Mouse (Mus musculus) heart, adult 18-20 months (tissue): ENCODE results near the gene Hba-a2. TPM values are rescaled to one million over a fixed set of nuclear protein-coding genes. Genes with fewer than 3 reads are reported as not detected.
"Not testable (repeated sequence)": the region's sequence is repeated elsewhere in the genome, so short reads cannot be mapped to it uniquely, and the experiment has no call there.

Experiments used
- DNase-seq, 2 experiments: peaks; one replicate each; pipeline ENCODE4 v3.0.0; 2021 to 2022; ENCODE audit warnings: mixed read lengths in 1 of 2
- total RNA-seq, 2 experiments: library from RNA; stranded (reverse); gene quantifications; 2 replicates each; pipeline ENCODE4 v1.2.3; 2021

Gene Hba-a2
- total RNA-seq, 2 experiments from 2014 or later = 8,094 to 8,438 TPM

DNA sequence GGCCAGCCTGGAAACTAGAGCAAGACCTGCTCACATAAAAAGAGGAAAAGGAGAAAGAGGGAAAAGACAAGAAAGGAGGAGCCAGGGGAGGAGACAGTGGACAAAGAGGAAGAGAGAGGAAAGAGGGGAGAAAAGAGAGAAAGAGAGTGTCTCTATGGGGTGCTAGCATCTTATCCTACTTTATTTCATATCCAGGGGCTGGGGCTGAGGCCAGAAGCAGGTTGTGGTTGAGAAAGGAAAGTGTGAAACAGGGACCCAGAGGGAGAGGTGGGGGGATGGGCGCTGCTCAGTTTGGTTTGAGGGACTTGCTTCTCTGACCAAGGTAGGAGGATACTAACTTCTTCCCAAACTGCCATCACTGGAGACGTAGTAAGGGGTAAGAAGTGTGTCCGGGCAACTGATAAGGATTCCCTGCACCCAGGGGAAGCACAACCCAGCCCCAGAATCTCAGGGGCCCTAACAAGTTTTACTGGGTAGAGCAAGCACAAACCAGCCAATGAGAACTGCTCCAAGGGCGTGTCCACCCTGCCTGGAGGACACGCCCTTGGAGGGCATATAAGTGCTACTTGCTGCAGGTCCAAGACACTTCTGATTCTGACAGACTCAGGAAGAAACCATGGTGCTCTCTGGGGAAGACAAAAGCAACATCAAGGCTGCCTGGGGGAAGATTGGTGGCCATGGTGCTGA lies 13.1 kb upstream of the Hba-a2 start, which contains the start of gene Hba-a1:
Gene Hba-a1, plus strand, starts transcription at position 421 of the 687 bp plus-strand sequence.
- not testable (repeated sequence) for DNase-seq

DNA sequence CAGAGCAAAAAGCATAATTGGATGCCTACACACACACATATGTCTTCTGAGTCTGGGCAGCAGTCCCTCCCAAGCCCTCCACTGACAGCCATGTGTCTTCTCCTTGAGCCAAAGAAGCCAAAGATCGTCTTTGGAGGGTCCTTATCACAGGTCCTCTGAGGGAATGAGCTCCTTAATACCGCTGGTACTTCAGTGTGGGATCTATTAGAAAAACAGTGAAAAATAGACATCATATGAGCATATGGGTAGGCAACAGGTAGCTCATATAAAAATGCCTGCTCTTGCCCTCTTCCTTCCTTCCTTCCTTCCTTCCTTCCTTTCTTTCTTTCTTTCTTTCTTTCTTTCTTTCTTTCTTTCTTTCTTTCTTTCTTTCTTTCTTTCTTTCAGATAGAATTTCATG lies 11.7 kb upstream of the Hba-a2 start:
- not testable (repeated sequence) for DNase-seq

GRCm38 (mm10) chr11:32285031-32285775 lies 11.1 kb upstream of the Hba-a2 start:
- DNase-seq = no peak

GRCm38 (mm10) chr11:32285887-32286286 lies 10.4 kb upstream of the Hba-a2 start:
- not testable (repeated sequence) for DNase-seq

DNA sequence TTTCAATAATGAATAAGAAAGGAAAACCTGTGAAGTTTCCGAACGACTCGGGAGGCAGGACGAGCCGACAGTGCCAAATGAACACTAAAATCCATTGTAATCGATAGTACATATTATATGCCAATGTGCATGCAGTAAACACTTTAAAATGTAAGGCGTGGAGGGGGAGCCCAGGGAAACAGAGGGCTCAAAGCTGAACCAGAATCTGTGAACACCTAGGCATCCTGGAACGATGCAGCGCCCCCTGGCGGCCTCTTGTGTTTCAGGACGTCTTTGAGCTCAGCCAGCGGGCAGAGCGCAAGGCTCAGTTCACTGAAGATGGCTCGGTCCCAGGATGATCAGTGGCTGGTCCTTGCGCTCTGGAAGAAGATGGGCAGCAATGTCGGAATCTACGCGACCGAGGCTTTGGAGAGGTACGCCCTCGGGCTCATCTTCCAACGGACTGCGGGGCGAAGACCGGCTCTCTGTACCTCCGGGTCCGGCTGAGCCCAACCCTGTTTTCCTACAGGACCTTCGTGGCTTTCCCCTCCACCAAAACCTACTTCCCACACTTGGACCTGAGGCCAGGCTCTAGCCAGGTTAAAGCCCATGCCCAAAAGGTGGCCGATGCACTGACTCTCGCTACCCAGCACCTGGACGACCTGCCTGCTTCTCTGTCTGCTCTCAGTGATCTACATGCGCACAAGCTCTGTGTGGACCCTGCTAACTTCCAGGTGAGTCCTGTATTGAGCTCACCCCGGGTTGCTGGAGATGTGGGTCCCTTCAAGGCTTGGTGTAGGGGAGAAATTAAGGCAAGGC lies 9.4 kb upstream of the Hba-a2 start, which contains the start of gene Hbq1b:
Gene Hbq1b, plus strand, starts transcription at position 271 of the 798 bp plus-strand sequence.
- peak; percentile 63 to 86 for DNase-seq

GRCm38 (mm10) chr11:32287493-32287825 lies 8.8 kb upstream of the Hba-a2 start:
- no peak for DNase-seq

DNA sequence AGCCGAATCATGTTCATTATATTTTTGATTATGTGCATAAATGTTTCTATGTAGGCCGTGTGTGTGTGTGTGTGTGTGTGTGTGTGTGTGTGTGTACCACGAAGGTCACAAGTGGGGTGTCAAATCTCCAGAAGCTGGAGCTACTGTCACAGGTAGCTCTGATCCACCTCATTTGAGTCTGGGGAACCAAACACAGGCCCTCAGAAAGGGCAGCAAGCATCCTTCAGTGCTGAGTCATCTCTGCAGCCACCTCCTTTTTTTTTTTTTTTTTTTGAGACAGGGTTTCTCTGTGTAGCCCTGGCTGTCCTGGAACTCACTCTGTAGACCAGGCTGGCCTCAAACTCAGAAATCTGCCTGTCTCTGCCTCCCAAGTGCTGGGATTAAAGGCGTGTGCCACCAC lies 3.5 kb upstream of the Hba-a2 start:
- not testable (repeated sequence) for DNase-seq

DNA sequence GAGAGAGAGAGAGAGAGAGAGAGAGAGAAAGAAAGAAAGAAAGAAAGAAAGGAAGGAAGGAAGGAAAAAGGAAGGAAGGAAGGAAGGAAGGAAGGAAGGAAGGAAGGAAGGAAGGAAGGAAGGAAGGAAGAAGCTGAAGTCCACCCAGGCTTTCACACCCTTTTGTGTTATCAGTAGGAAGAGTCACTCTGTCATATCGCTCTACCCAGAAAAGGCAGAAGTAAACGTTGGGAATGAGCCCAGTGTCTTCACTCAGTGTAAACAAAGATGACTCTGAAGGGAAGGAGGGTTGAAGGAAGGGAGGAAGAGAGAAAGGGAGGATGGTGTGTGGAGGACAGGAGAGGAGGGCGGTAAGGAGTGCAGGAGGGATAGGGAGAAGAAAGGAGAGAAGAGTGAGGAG lies 2.8 kb upstream of the Hba-a2 start:
- not testable (repeated sequence) for DNase-seq

DNA sequence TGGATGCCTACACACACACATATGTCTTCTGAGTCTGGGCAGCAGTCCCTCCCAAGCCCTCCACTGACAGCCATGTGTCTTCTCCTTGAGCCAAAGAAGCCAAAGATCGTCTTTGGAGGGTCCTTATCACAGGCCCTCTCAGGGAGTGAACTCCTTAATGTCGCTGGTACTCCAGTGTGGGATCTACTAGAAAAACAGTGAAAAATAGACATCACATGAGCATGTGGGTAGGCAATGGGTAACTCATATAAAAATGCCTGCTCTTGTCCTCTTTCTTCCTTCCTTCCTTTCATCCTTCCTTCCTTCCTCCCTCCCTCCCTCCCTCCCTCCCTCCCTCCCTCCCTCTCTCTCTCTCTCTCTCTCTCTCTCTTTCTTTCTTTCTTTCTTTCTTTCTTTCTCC lies 1.1 kb downstream of the Hba-a2 start:
- not testable (repeated sequence) for DNase-seq

DNA sequence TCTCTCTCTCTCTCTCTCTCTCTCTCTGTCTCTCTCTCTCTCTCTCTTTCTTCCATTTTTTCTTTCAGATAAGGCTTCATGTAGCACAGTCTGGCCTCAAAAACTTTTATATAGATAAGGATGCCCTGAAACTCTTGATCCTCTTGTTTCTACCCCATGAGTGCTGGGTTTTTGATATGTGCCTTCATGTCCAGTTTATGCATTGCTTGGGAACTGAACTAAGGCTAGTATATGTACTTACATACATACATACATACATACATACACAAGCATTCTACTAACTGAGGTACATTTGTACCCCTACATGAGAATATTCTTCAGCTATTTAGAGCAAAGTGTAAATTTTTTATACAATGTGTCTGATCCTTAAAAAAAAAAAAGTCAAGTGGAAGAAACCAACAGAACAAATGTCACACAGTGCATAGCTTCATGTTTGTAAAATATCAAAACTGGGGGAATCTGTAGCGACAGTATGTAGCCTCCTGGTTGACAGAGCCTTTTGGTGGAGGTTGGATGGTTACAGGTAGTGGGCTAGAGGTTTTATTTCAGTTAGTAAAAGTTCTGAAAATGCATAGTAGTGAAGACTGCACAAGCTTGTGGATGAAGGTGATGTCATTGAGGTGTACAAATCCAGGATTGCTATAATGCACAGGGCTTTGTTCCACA lies 1.7 kb downstream of the Hba-a2 start:
- no peak for DNase-seq

DNA sequence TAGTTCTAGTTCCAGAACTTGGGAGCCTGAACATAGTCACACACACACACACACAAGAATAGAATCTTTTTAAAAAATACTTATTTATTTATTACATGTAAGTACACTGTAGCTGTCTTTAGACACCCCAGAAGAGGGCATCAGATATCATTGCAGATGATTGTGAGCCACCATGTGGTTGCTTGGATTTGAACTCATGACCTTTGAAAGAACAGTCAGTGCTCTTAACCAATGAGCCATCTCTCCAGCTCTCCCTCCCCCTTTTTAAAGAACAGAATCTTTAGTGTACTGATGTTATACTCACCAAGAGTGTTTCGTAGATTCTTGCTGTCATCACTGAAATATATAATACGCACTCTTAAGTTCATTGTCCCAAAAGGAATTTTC lies 2.2 kb downstream of the Hba-a2 start:
- no peak for DNase-seq

DNA sequence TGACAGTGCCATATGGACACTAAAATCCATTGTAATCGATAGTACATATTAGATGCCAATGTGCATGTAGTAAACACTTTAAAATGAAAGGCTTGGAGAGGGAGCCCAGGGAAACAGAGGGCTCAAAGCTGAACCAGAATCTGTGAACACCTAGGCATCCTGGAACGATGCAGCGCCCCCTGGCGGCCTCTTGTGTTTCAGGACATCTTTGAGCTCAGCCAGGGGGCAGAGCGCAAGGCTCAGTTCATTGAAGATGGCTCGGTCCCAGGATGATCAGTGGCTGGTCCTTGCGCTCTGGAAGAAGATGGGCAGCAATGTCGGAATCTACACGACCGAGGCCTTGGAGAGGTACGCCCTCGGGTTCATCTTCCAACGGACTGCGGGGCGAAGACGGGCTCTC lies 3.6 kb downstream of the Hba-a2 start, which contains the start of gene Hbq1a:
Gene Hbq1a, plus strand, starts transcription at position 205 of the 400 bp plus-strand sequence.
- peak; percentile 43 to 74 for DNase-seq

- no peak for DNase-seq
Measured at GRCm38 (mm10) chr11:32300279-32301267, 4.3 kb downstream of the Hba-a2 start.

DNA sequence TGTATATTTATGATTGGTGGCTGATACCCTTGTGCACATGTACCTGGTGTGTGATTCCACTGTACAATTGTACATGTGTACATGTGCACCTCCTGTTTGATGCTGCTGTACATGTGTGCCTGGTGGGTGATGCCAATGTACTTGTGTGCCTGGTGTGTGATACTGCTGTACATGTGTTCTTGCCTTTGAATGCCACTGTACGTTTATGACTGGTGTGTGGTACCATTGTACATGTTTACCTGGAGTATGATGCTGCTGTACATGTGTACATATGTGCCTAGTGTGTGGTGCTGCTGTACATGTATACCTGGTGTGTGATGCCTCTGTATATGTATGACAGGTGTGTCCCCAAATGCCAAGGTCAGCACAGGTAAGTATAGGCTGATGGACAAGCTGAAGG lies 5.2 kb downstream of the Hba-a2 start:
- no peak for DNase-seq

DNA sequence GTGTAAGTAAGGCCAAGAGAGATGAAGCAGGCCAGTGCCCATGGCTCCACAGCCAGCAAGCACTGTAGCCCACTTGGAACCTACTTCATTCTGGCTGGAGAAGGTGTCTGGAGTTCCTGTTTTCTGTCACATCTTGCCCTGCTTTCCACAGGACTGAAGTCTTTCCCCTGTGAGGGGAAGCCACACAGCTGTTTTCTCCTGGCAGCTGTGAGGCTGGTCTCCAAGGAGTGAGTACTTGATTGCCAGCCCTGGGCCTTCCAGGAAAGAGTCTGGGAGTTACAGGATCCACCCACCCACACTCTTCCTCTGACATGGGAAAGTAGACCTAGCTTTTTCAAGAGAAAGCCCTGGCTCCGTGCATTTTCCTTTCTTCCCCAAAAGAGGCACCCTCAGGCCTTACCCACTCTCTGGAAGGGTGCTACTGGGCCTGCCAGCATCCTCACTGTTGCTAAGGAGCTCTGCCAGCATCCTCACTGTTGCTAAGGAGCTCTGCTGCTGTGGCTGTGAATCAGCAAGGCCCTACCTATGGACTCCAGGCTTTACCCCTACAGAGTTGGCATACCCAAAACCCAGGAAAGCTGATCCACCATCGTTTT lies 6.6 kb downstream of the Hba-a2 start:
- peak; percentile 30 to 50 for DNase-seq

- no peak for DNase-seq
Measured at GRCm38 (mm10) chr11:32303455-32303854, 7.2 kb downstream of the Hba-a2 start.

DNA sequence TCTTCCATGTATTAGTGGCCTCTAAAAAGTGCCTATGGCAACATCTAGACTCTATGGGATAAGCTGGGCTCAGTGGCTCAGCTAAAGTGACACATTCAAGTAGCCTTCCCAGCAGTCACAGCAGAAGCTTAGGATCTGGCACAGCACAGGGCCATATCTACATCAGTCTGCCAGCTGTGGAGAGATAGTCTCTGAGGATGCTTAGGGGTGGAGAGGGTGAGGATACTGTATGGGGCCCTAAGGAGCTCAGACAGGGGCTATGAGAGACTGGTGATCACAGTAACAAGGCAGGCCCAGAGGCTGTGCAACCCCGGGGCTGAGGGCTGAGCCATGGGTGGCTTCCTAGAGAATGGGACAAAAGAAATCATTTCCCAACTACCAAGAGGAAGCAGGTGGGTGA lies 10.7 kb downstream of the Hba-a2 start:
- no peak for DNase-seq

GRCm38 (mm10) chr11:32309446-32309845 lies 13.2 kb downstream of the Hba-a2 start:
- DNase-seq = no peak

GRCm38 (mm10) chr11:32309928-32310327 lies 13.6 kb downstream of the Hba-a2 start:
- DNase-seq = no peak

DNA sequence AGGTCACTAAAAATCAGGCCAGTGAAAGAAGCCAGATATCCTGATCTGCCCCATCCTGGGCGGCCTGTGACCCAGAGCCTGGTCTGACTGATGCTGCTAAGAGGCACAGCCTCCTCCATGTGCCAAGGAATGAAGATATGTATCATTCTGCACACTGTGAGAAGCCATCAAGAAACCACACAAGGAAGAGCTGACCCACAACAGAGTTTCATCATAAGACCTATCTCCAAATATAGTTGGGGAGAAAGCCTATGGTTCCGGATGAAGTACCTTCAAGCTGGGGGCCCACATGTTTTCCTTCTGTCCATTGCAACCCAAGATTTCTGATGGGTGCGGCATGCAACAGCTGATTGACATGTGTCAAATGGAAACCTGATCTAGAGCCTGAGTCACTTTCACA lies 19.7 kb downstream of the Hba-a2 start:
- DNase-seq = no peak
